7 mouse cellular contexts compared by ENCODE assay signal in genomic region chrX:162829203-162829708, GRCm38 (mm10). TPM values are rescaled to one million over a fixed set of nuclear protein-coding genes. Genes with fewer than 3 reads are reported as not detected.
DNase-seq lines count a peak whose midpoint lies in the region; ATAC-seq lines count a peak whose summit lies in the region.

TSS of gene Txlng (minus strand) at chrX:162829454.

- peak; percentile 99 for ATAC-seq in intestine, embryonic 15.5 days

- peak within 1 kb of the TSS; percentile 55 for H3K9ac ChIP-seq in intestine, embryonic 15.5 days

- no peaks in the 10 kb centered on the region for H3K36me3 ChIP-seq in intestine, embryonic 15.5 days
- no peaks in the 10 kb centered on the region for H3K36me3 ChIP-seq in midbrain, embryonic 10.5 days

- H3K4me1 ChIP-seq in intestine, embryonic 15.5 days (replicated peaks) = no peaks in the 10 kb centered on the region
- peaks cover 18% of the 10 kb centered on the region for H3K4me1 ChIP-seq in midbrain, embryonic 10.5 days

- 17% methylated on average over 37 of the region's 37 CpGs for WGBS in intestine, embryonic 15.5 days
- 19% methylated on average over 37 of the region's 37 CpGs for WGBS in midbrain, embryonic 10.5 days

- no peak within 1 kb of the TSS for H3K27ac ChIP-seq in intestine, embryonic 15.5 days
- H3K27ac ChIP-seq in midbrain, embryonic 10.5 days (replicated peaks) = peak within 1 kb of the TSS; percentile 79

- peak; percentile 73 to 78 for DNase-seq in adrenal gland, adult 18-20 months (ENCODE audit: low spot score in 2 of 2)
- peak; percentile 94 for DNase-seq in embryo, embryonic 11 days
- DNase-seq in gastrocnemius, postnatal 25 days = peak; percentile 97
- peak; percentile 89 to 99 for DNase-seq in left cerebral cortex, postnatal 25 days (ENCODE audit: low spot score in 2 of 2)
- peak; percentile 93 for DNase-seq in midbrain, embryonic 10.5 days (ENCODE audit: low spot score)
- DNase-seq in right cerebral cortex, postnatal 4 days = peak; percentile 80

- no peaks in the 10 kb centered on the region for H3K9me3 ChIP-seq in intestine, embryonic 15.5 days
- H3K9me3 ChIP-seq in midbrain, embryonic 10.5 days (replicated peaks) = no peaks in the 10 kb centered on the region

- H3K4me3 ChIP-seq in intestine, embryonic 15.5 days (replicated peaks) = peak within 1 kb of the TSS; percentile 54
- H3K4me3 ChIP-seq in midbrain, embryonic 10.5 days = peak within 1 kb of the TSS; percentile 70

- H3K4me2 ChIP-seq in intestine, embryonic 15.5 days (replicated peaks) = peak within 1 kb of the TSS; percentile 78

- intact Hi-C loops in left cerebral cortex, postnatal 25 days (cut with DNase I) = no loop called here

- no peaks in the 10 kb centered on the region for H3K27me3 ChIP-seq in intestine, embryonic 15.5 days (replicated peaks)
- peaks cover 35% of the 10 kb centered on the region for H3K27me3 ChIP-seq in midbrain, embryonic 10.5 days (ENCODE audit: low read depth, poor library complexity, severe bottlenecking)

RNA-seq across cellular contexts. Expression of gene Txlng, which starts in this region (rescaled TPM):
- total RNA-seq in adrenal gland, adult 18-20 months (2021) = 10 to 100 TPM; 16.9 to 18.5 TPM
- 1 to 10 TPM; 6.2 to 7.7 TPM for total RNA-seq in gastrocnemius, postnatal 25 days (2021)
- polyA plus RNA-seq in intestine, embryonic 15.5 days (2015; fragmentation: Nextera tagmentation; extraction: Ambion mirVana) = 13.3 and 13.5 TPM in 2 replicates
- 10 to 100 TPM; 18.2 to 21.0 TPM for total RNA-seq in left cerebral cortex, postnatal 25 days (2021)
- polyA plus RNA-seq in midbrain, embryonic 10.5 days (2016; fragmentation: Nextera tagmentation; extraction: Ambion mirVana) = 14.5 and 14.6 TPM in 2 replicates
